Mouse (Mus musculus) kidney, adult 8-10 months (tissue): ENCODE data around the gene Gm3417.
A peak's percentile ranks its signal among the peaks of the same experiment; 100 is the strongest.
"Not testable (repeated sequence)": the region's sequence is repeated elsewhere in the genome, so short reads cannot be mapped to it uniquely, and the experiment has no call there.

Experiments used
- DNase-seq, 2 experiments: peaks; one replicate each; pipeline ENCODE4 v3.0.0; 2022

Gene Gm3417

GRCm38 (mm10) chr17:14958686-14959327 is 19.8 kb downstream of the Gm3417 start:
- DNase-seq, result no peak

GRCm38 (mm10) chr17:14953452-14953851 is 25.1 kb downstream of the Gm3417 start:
- no peak for DNase-seq

- no peak for DNase-seq
These were observed 29.3 kb downstream of the Gm3417 start for GRCm38 (mm10) chr17:14949161-14949827.

- no peak for DNase-seq
These were observed 34.0 kb downstream of the Gm3417 start for GRCm38 (mm10) chr17:14944551-14944950.

- no peak for DNase-seq
These were observed 34.9 kb downstream of the Gm3417 start for GRCm38 (mm10) chr17:14943729-14944059.

- DNase-seq, result peak; percentile 98
These were observed 35.4 kb downstream of the Gm3417 start, which contains the start of the genes Wdr27 and 1600012H06Rik for GRCm38 (mm10) chr17:14943009-14943728. Gene Wdr27, minus strand, starts transcription at chr17:14943158. Gene 1600012H06Rik, plus strand, starts transcription at chr17:14943184.

- not testable (repeated sequence) for DNase-seq
These were observed 36.4 kb downstream of the Gm3417 start for GRCm38 (mm10) chr17:14942181-14942580.

- DNase-seq, result no peak
These were observed 42.6 kb downstream of the Gm3417 start for GRCm38 (mm10) chr17:14935841-14936605.

GRCm38 (mm10) chr17:14935280-14935679 is 43.3 kb downstream of the Gm3417 start:
- not testable (repeated sequence) for DNase-seq

- no peak for DNase-seq
These were observed 47.1 kb downstream of the Gm3417 start for GRCm38 (mm10) chr17:14931469-14931868.

- no peak for DNase-seq
These were observed 47.9 kb downstream of the Gm3417 start for GRCm38 (mm10) chr17:14930697-14931096.

- no peak for DNase-seq
These were observed 50.0 kb downstream of the Gm3417 start for GRCm38 (mm10) chr17:14928631-14929030.

GRCm38 (mm10) chr17:14927644-14928218 is 50.9 kb downstream of the Gm3417 start:
- no peak for DNase-seq

- no peak for DNase-seq
These were observed 57.0 kb downstream of the Gm3417 start for GRCm38 (mm10) chr17:14921582-14921981.

- no peak for DNase-seq
These were observed 60.7 kb downstream of the Gm3417 start for GRCm38 (mm10) chr17:14917866-14918265.

GRCm38 (mm10) chr17:14914401-14914800 is 64.2 kb downstream of the Gm3417 start:
- no peak for DNase-seq
